Mouse (Mus musculus): ENCODE measurements around the gene Ubfd1.

Ubfd1 gene

GRCm38 (mm10) chr7:122108206-122108605 lies 41.2 kb downstream of the Ubfd1 start:
- Histone ChIP-seq H3K36me3 (ENCODE audit: control insufficient read depth, insufficient read depth, low read length, poor library complexity, severe bottlenecking) (no peaks in the 10 kb centered on the region), H3K27me3 (ENCODE audit: control insufficient read depth, insufficient read depth, low read length, poor library complexity, severe bottlenecking) (no peaks in the 10 kb centered on the region)
- DNase-seq (ENCODE audit: low read depth, low spot score) = no peak

DNA sequence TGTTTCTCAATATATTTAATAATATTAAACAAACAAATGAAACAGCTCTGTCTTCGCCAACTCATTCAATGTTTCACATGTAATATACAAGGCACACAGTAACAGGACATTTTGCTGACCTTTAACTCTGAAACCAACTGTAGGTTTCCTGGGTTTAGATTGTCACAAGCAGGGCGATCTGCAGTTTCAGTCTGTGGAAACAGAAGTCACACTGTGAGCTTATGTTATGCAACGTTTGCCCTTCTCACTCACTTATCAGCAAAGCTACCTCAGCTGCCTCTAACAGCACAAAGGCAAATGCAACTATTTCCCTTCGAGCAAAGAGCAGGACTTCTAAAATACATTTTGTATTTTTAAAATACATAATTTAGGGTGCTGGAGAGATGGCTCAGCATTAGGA lies 56.5 kb downstream of the Ubfd1 start:
- Histone ChIP-seq H3K36me3 (ENCODE audit: control insufficient read depth, insufficient read depth, low read length, poor library complexity, severe bottlenecking) (peaks cover 6% of the 10 kb centered on the region), H3K27me3 (ENCODE audit: control insufficient read depth, insufficient read depth, low read length, poor library complexity, severe bottlenecking) (no peaks in the 10 kb centered on the region)
- no peak for DNase-seq (ENCODE audit: low read depth, low spot score)

GRCm38 (mm10) chr7:122125636-122126035 lies 58.7 kb downstream of the Ubfd1 start:
- DNase-seq (ENCODE audit: low read depth, low spot score) = no peak
- H3K27me3 ChIP-seq (ENCODE audit: control insufficient read depth, insufficient read depth, low read length, poor library complexity, severe bottlenecking) = no peaks in the 10 kb centered on the region
- H3K36me3 ChIP-seq (ENCODE audit: control insufficient read depth, insufficient read depth, low read length, poor library complexity, severe bottlenecking) = peaks cover 6% of the 10 kb centered on the region

DNA sequence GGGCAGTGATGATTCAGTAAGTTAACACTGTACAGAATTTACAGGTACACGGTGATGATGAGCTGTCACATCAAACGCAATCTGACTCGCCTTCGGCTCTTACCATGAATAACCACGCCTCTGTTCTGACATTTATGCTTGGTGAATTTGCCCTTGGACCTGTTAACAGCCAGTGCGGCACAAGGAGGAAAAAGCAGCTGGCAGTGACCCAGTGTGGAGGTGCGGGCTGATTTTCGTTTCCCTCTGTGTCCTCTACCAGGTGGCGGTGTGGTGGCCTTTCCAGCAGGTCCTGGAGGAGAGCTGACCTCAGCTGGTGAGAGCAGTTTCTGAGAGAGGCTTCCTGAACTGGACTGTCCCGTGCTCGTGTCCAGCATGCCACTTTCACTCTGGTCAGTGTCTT lies 60.0 kb downstream of the Ubfd1 start:
- no peak for DNase-seq (ENCODE audit: low read depth, low spot score)
- peaks cover 6% of the 10 kb centered on the region for H3K36me3 ChIP-seq (ENCODE audit: control insufficient read depth, insufficient read depth, low read length, poor library complexity, severe bottlenecking)
- H3K27me3 ChIP-seq (ENCODE audit: control insufficient read depth, insufficient read depth, low read length, poor library complexity, severe bottlenecking) = no peaks in the 10 kb centered on the region

Data from splenic B cell, adult 2 months (primary cell).